Mouse (Mus musculus): ENCODE measurements at regions not wholly inside any gene's neighbourhood (a gene's known extent, or its start where the extent isn't known, plus 50 kb on each side); places are given as distances from the start of the nearest gene placed in this dataset.

DNA sequence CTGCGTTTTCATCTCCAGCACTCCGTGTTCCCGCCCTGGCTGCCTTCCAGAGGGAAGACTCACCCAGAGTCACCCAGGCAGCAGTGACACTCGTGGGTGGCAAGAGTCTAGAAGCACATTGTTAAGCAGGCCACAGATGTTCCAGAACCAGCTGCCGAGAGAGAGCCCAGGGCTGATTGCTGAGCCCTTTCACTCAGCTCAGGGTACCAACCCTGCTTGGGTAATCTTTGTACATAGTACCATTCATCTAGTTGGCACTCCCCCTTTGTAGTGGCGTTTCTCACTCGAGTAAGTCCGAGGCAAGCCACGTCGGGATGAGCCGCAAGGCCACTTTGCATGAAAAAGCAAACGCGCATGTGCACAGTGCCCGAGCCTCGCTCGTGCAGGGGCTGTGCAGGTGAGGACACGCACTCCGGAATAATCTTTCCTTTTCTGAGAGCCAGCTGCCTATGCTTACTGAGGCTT lies 156.9 kb downstream of the Zfp281 start:
- no peak for DNase-seq (ENCODE audit: low read depth, low spot score)

GRCm38 (mm10) chr1:136782261-136782660 lies 157.6 kb downstream of the Zfp281 start:
- peak; percentile 30 for DNase-seq (ENCODE audit: low read depth, low spot score)

GRCm38 (mm10) chr1:136784178-136784577 lies 159.5 kb downstream of the Zfp281 start:
- no peak for DNase-seq (ENCODE audit: low read depth, low spot score)

DNA sequence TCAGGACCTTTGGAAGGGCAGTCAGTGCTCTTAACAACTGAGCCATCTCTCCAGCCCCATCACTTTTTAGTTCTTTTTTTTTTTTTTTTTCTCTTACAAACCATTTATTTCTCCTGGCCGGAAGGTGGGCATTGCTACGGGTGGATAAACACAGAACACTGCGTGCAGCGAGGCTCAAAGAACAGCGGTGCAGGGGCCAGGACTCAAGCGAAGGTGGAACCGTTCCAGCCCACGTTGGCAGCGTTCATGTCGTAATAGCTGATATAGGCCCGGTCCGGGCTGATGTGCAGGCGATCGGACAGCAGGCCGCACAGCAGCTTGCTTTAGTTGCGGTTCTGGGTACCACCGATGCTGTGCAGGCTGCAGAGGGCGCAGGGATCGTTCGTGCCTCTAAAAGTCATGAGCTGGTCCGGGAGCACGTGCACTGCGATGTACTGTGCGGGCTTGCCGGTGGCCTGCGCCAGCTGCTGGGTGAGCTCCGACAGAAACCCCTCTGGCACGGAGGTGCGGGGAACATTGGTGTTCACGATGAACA lies 164.3 kb downstream of the Zfp281 start:
- no peak for DNase-seq (ENCODE audit: low read depth, low spot score)

GRCm38 (mm10) chr1:136791641-136792040 lies 166.9 kb downstream of the Zfp281 start:
- no peak for DNase-seq (ENCODE audit: low read depth, low spot score)

Data from forelimb bud, embryonic 11.5 days (tissue).